Mouse (Mus musculus) kidney, embryonic 15.5 days (tissue): Measurements from ENCODE around the gene Gm6358. TPM values are rescaled to one million over a fixed set of nuclear protein-coding genes. Genes with fewer than 3 reads are reported as not detected.
"Not testable (repeated sequence)": the region's sequence is repeated elsewhere in the genome, so short reads cannot be mapped to it uniquely, and the experiment has no call there.

Source experiments
- ATAC-seq: fragments of 200-750 bp; cut with Nextera tagmentation; replicated peaks from 2 replicates; pipeline ENCODE4 v1.8.0; 2017; ENCODE audit warnings: moderate TSS enrichment; ENCODE audit not compliant: low FRiP score
- H3K27ac ChIP-seq: fragments of 300-500 bp; sonication (generic); 2 replicates; pipeline ENCODE4 v1.5.1; 2015; ENCODE audit warnings: mild to moderate bottlenecking, inconsistent platforms
- H3K27me3 ChIP-seq: fragments of 300-500 bp; sonication (generic); 2 replicates; pipeline ENCODE4 v1.6.1; 2015; ENCODE audit warnings: inconsistent platforms
- H3K36me3 ChIP-seq: fragments of 300-500 bp; sonication (generic); 2 replicates; pipeline ENCODE4 v1.6.1; 2015; ENCODE audit warnings: inconsistent platforms
- H3K4me1 ChIP-seq: fragments of 300-500 bp; sonication (generic); 2 replicates; pipeline ENCODE4 v1.6.1; 2015; ENCODE audit warnings: inconsistent platforms
- H3K4me2 ChIP-seq: fragments of 300-500 bp; sonication (generic); 2 replicates; pipeline ENCODE4 v1.6.1; 2015; ENCODE audit warnings: moderate library complexity, mild to moderate bottlenecking, inconsistent platforms
- H3K4me3 ChIP-seq: fragments of 300-500 bp; sonication (generic); replicated peaks from 2 replicates; pipeline ENCODE4 v1.5.1; 2015; ENCODE audit warnings: mild to moderate bottlenecking, inconsistent platforms
- H3K9ac ChIP-seq: fragments of 300-500 bp; sonication (generic); 2 replicates; pipeline ENCODE4 v1.6.1; 2015; ENCODE audit warnings: mild to moderate bottlenecking, inconsistent platforms
- H3K9me3 ChIP-seq: fragments of 300-500 bp; sonication (generic); replicated peaks from 2 replicates; pipeline ENCODE4 v1.6.1; 2016; ENCODE audit warnings: inconsistent platforms
- WGBS: fragments of 180-500 bp; shearing (Covaris S2); methylation state at CpG from one replicate; pipeline ENCODE4 v1.1.7; 2015; ENCODE audit warnings: mixed read lengths; 5-methylcytosine and 5-hydroxymethylcytosine counted together
- polyA plus RNA-seq: library from polyadenylated mRNA; unstranded; fragments of >200 nt; fragmentation: Nextera tagmentation; extraction: Ambion mirVana; gene quantifications from 2 replicates; pipeline ENCODE4 v1.2.1, GENCODE M21; 2015

The Gm6358 gene
- polyA plus RNA-seq, result not detected in 2 replicates

GRCm38 (mm10) chr16:89140551-89140950, at the start of gene Gm6358:
Gm6358 (plus strand) TSS chr16:89140851.
- H3K27me3 ChIP-seq, result no peaks in the 10 kb centered on the region
- no peak within 1 kb of the TSS for H3K9ac ChIP-seq
- no peak within 1 kb of the TSS for H3K27ac ChIP-seq
- no peak within 1 kb of the TSS for H3K4me3 ChIP-seq
- no peak for ATAC-seq
- no peaks in the 10 kb centered on the region for H3K36me3 ChIP-seq
- H3K9me3 ChIP-seq, result no peaks in the 10 kb centered on the region
- 97% methylated on average over 1 of the region's 1 CpGs for WGBS
- H3K4me2 ChIP-seq, result no peak within 1 kb of the TSS
- no peaks in the 10 kb centered on the region for H3K4me1 ChIP-seq

GRCm38 (mm10) chr16:89150786-89151185, 10.1 kb downstream of the Gm6358 start, which contains the start of gene Gm10061:
Gm10061 (plus strand) TSS chr16:89151086.
- Histone ChIP-seq H3K9ac (no peak within 1 kb of the TSS), H3K36me3 (no peaks in the 10 kb centered on the region), H3K27ac (no peak within 1 kb of the TSS), H3K9me3 (no peaks in the 10 kb centered on the region), H3K4me1 (no peaks in the 10 kb centered on the region), H3K27me3 (no peaks in the 10 kb centered on the region), H3K4me3 (no peak within 1 kb of the TSS), H3K4me2 (no peak within 1 kb of the TSS)
- WGBS, result 100% methylated on average over 1 of the region's 1 CpGs
- no peak for ATAC-seq

GRCm38 (mm10) chr16:89157652-89158051, 17.0 kb downstream of the Gm6358 start, which contains the start of gene Gm9789:
Gm9789 (plus strand) TSS chr16:89157952.
- no peak within 1 kb of the TSS for H3K9ac ChIP-seq
- 87% methylated on average over 4 of the region's 4 CpGs for WGBS
- H3K4me1 ChIP-seq, result no peaks in the 10 kb centered on the region
- H3K4me2 ChIP-seq, result no peak within 1 kb of the TSS
- H3K27me3 ChIP-seq, result no peaks in the 10 kb centered on the region
- H3K36me3 ChIP-seq, result no peaks in the 10 kb centered on the region
- H3K27ac ChIP-seq, result no peak within 1 kb of the TSS
- no peak within 1 kb of the TSS for H3K4me3 ChIP-seq
- ATAC-seq, result no peak
- H3K9me3 ChIP-seq, result no peaks in the 10 kb centered on the region

- H3K4me2 ChIP-seq, H3K27ac ChIP-seq, ATAC-seq, H3K4me3 ChIP-seq, H3K27me3 ChIP-seq, H3K36me3 ChIP-seq, H3K9ac ChIP-seq, H3K4me1 ChIP-seq, H3K9me3 ChIP-seq: not testable (repeated sequence)
Observed at GRCm38 (mm10) chr16:89169190-89169589, 28.5 kb downstream of the Gm6358 start, which contains the start of gene Gm7735. Gm7735 (plus strand) TSS chr16:89169490.

GRCm38 (mm10) chr16:89174435-89174834, 33.8 kb downstream of the Gm6358 start, which contains the start of gene 1110057P08Rik:
1110057P08Rik (plus strand) TSS chr16:89174735.
- 83% methylated on average over 2 of the region's 2 CpGs for WGBS
- Histone ChIP-seq H3K4me3 (no peak within 1 kb of the TSS), H3K9me3 (no peaks in the 10 kb centered on the region), H3K9ac (no peak within 1 kb of the TSS), H3K27ac (no peak within 1 kb of the TSS), H3K27me3 (no peaks in the 10 kb centered on the region), H3K36me3 (no peaks in the 10 kb centered on the region), H3K4me2 (no peak within 1 kb of the TSS), H3K4me1 (no peaks in the 10 kb centered on the region)
- ATAC-seq, result no peak

GRCm38 (mm10) chr16:89188621-89189020, 48.0 kb downstream of the Gm6358 start:
- Histone ChIP-seq H3K4me1 (no peaks in the 10 kb centered on the region), H3K36me3 (no peaks in the 10 kb centered on the region), H3K4me3 (no peak overlapping the region), H3K9me3 (no peaks in the 10 kb centered on the region), H3K4me2 (no peak overlapping the region), H3K9ac (no peak overlapping the region), H3K27me3 (no peaks in the 10 kb centered on the region), H3K27ac (no peak overlapping the region)
- WGBS, result 78% methylated on average over 4 of the region's 4 CpGs
- ATAC-seq, result no peak

Other genes with a start within 250 kb of the Gm6358 start
- not detected in 2 replicates for gene Krtap19-5, start 244.4 kb upstream of the Gm6358 start, polyA plus RNA-seq
- not detected in 2 replicates for gene Krtap19-9b, start 208.6 kb upstream of the Gm6358 start, polyA plus RNA-seq
- not detected in 2 replicates for gene Krtap16-3, start 178.0 kb upstream of the Gm6358 start, polyA plus RNA-seq
- gene Krtap22-2, start 130.1 kb upstream of the Gm6358 start, polyA plus RNA-seq, result not detected in 2 replicates
- not detected in 2 replicates for gene Gm10229, start 125.6 kb upstream of the Gm6358 start, polyA plus RNA-seq
- not detected in 2 replicates for gene Krtap6-1, start 109.2 kb upstream of the Gm6358 start, polyA plus RNA-seq
- gene Gm10228, start 99.4 kb upstream of the Gm6358 start, polyA plus RNA-seq, result not detected in 2 replicates
- not detected in 2 replicates for gene Krtap6-5, start 93.0 kb upstream of the Gm6358 start, polyA plus RNA-seq
- gene 1110025L11Rik, start 76.8 kb upstream of the Gm6358 start, polyA plus RNA-seq, result not detected in 2 replicates
- gene Krtap6-3, start 56.8 kb upstream of the Gm6358 start, polyA plus RNA-seq, result not detected in 2 replicates
- gene Gm10061, start 10.2 kb downstream of the Gm6358 start, polyA plus RNA-seq, result not detected in 2 replicates
- not detected in 2 replicates for gene Gm9789, start 17.1 kb downstream of the Gm6358 start, polyA plus RNA-seq
- not detected in 2 replicates for gene Gm7735, start 28.6 kb downstream of the Gm6358 start, polyA plus RNA-seq
- not detected in 2 replicates for gene 1110057P08Rik, start 33.9 kb downstream of the Gm6358 start, polyA plus RNA-seq
- gene Krtap20-2, start 65.0 kb downstream of the Gm6358 start, polyA plus RNA-seq, result not detected in 2 replicates